Mouse (Mus musculus) lung, postnatal 0 days (tissue): ENCODE measurements around the gene Kalrn.

Experiments used
- CTCF ChIP-seq: IDR thresholded peaks from 2 replicates; pipeline ENCODE4 v1.5.1; 2016; ENCODE audit warnings: antibody characterized with exemption, mild to moderate bottlenecking
- EP300 ChIP-seq: IDR thresholded peaks from 2 replicates; pipeline ENCODE4 v1.6.1; 2016; ENCODE audit warnings: antibody characterized with exemption, mild to moderate bottlenecking, control low read depth

GRCm38 (mm10) chr16:34473891-34474290 is 99.4 kb downstream of the Kalrn start:
- TF ChIP-seq EP300, result no peak
- no peak for TF ChIP-seq CTCF
